Mouse (Mus musculus) myocyte (in vitro differentiated cells): Measurements from ENCODE around the gene 6030458C11Rik.

ENCODE experiments used
- E2F4 ChIP-seq: IDR thresholded peaks from one replicate; pipeline ENCODE4 v1.6.1; 2011; ENCODE audit warnings: mild to moderate bottlenecking, control low read depth, moderate library complexity; ENCODE audit not compliant: insufficient read depth
- MAX ChIP-seq: IDR thresholded peaks from one replicate; pipeline ENCODE4 v1.6.1; 2011; ENCODE audit warnings: low read depth, mild to moderate bottlenecking, control low read depth
- MYOD1 ChIP-seq, 3 experiments: IDR thresholded peaks; one replicate each; pipeline ENCODE4 v1.6.1; 2011; ENCODE audit warnings: control low read depth in 2 of 3, low read depth in 2 of 3, mild to moderate bottlenecking in 2 of 3, moderate library complexity in 1 of 3; ENCODE audit not compliant: insufficient read length in 2 of 3, control insufficient read depth in 1 of 3
- POLR2A ChIP-seq: IDR thresholded peaks from one replicate; pipeline ENCODE4 v1.6.1; 2011; ENCODE audit warnings: low read depth, mild to moderate bottlenecking, control low read depth, moderate library complexity; ENCODE audit not compliant: insufficient read length
- POLR2AphosphoS2 ChIP-seq: IDR thresholded peaks from one replicate; pipeline ENCODE4 v1.6.1; 2011; ENCODE audit warnings: low read depth, control low read depth; ENCODE audit not compliant: insufficient read length
- REST ChIP-seq: IDR thresholded peaks from one replicate; pipeline ENCODE4 v1.6.1; 2011; ENCODE audit warnings: mild to moderate bottlenecking, control low read depth, moderate library complexity; ENCODE audit not compliant: insufficient read depth, insufficient read length
- SRF ChIP-seq: IDR thresholded peaks from one replicate; pipeline ENCODE4 v1.6.1; 2011; ENCODE audit warnings: low read depth; ENCODE audit not compliant: control insufficient read depth, insufficient read length
- TCF12 ChIP-seq: IDR thresholded peaks from one replicate; pipeline ENCODE4 v1.6.1; 2011; ENCODE audit warnings: mild to moderate bottlenecking, control low read depth; ENCODE audit not compliant: poor library complexity, insufficient read depth, severe bottlenecking
- TCF3 ChIP-seq: IDR thresholded peaks from one replicate; pipeline ENCODE4 v1.6.1; 2011; ENCODE audit warnings: low read depth, control low read depth; ENCODE audit not compliant: insufficient read length
- USF1 ChIP-seq: IDR thresholded peaks from one replicate; pipeline ENCODE4 v1.6.1; 2011; ENCODE audit warnings: low read depth, mild to moderate bottlenecking, control low read depth, moderate library complexity

- TF ChIP-seq E2F4 (no peak), USF1 (no peak), POLR2A (no peak), SRF (no peak), MYOD1 (IDR thresholded peaks at IDR 0.05; ENCODE audit: control insufficient read depth in 1 of 3, insufficient read length in 2 of 3, low read depth in 2 of 3) (no peak), TCF12 (no peak), REST (no peak), TCF3 (no peak), MAX (no peak), POLR2AphosphoS2 (no peak)
Measured at GRCm38 (mm10) chr15:12858645-12859044, 34.2 kb upstream of the 6030458C11Rik start.
